8 mouse cellular contexts compared by ENCODE assay signal in the genomic region with DNA sequence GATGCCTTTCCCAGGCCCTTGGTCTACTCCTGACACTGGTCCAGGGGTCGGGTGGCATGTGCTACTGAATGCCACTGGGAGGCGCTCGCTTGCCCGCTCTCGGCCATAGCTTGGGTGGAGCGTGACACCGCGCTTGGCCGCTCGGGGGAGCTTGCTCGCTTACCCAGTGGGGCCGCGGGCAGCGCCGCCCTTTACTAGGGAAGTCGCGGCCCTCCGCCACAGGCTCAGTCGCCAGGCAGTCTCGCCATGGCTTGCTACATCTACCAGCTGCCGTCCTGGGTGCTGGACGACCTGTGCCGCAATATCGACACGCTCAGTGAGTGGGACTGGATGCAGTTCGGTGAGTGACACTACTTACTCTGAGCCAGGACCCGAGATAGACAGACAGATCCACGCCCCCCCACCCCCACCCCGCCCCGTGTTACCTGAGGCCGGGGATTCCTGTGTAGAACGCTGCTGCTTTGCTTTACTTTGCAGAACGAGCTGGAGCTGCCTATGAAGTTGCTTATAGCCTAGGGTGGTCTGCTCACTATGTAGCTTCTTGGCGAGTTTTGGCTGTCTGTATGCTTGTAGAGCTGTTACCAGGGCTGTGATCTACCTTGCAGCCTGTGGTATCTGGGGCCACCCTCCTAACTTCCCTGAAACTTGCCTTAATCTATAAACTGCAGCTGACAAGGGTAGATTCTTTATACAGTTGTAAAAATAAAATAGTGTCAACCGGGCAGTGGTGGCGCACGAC. TPM values are rescaled to one million over a fixed set of nuclear protein-coding genes. Genes with fewer than 3 reads are reported as not detected.
DNase-seq lines count a peak whose midpoint lies in the region; ATAC-seq and TF ChIP-seq lines count a peak whose summit lies in the region.

A gene (plus strand): TSS at position 166 of the 739 bp plus-strand sequence.

- H3K9ac ChIP-seq in heart, embryonic 12.5 days, result peak within 1 kb of the TSS; percentile 77
- peak within 1 kb of the TSS; percentile 60 for H3K9ac ChIP-seq in kidney, postnatal 0 days (ENCODE audit: low read depth, low read length)
- H3K9ac ChIP-seq in liver, embryonic 11.5 days (ENCODE audit: low read depth, low read length), result peak within 1 kb of the TSS; percentile 72
- H3K9ac ChIP-seq in stomach, embryonic 14.5 days (replicated peaks; ENCODE audit: low read depth, low read length), result peak within 1 kb of the TSS; percentile 40

- peak; percentile 90 for ATAC-seq in heart, embryonic 12.5 days (ENCODE audit: insufficient number of reproducible peaks, low FRiP score)
- ATAC-seq in kidney, postnatal 0 days (replicated peaks; ENCODE audit: low FRiP score, low read depth), result peak; percentile 93
- ATAC-seq in liver, embryonic 11.5 days (replicated peaks; ENCODE audit: low FRiP score), result peak; percentile 95
- peak; percentile 91 for ATAC-seq in stomach, embryonic 14.5 days (ENCODE audit: insufficient number of reproducible peaks, insufficient read depth, low FRiP score, low read depth)

- peak within 1 kb of the TSS; percentile 76 for H3K4me3 ChIP-seq in erythroblast, embryonic 14.5 days (replicated peaks)
- peak within 1 kb of the TSS; percentile 59 for H3K4me3 ChIP-seq in heart, embryonic 12.5 days
- H3K4me3 ChIP-seq in kidney, postnatal 0 days (replicated peaks; ENCODE audit: low read depth, low read length), result peak within 1 kb of the TSS; percentile 48
- peak within 1 kb of the TSS; percentile 71 for H3K4me3 ChIP-seq in liver, embryonic 11.5 days (ENCODE audit: low read depth, low read length)
- peak within 1 kb of the TSS; percentile 44 for H3K4me3 ChIP-seq in stomach, embryonic 14.5 days (ENCODE audit: low read depth, low read length)

- no peaks in the 10 kb centered on the region for H3K9me3 ChIP-seq in erythroblast, embryonic 14.5 days (ENCODE audit: control insufficient read depth, low read length)
- H3K9me3 ChIP-seq in heart, embryonic 12.5 days (replicated peaks), result no peaks in the 10 kb centered on the region
- H3K9me3 ChIP-seq in kidney, postnatal 0 days (replicated peaks; ENCODE audit: low read length), result no peaks in the 10 kb centered on the region
- H3K9me3 ChIP-seq in liver, embryonic 11.5 days (ENCODE audit: control insufficient read depth, low read length), result no peaks in the 10 kb centered on the region
- no peaks in the 10 kb centered on the region for H3K9me3 ChIP-seq in stomach, embryonic 14.5 days (ENCODE audit: control insufficient read depth, low read depth, low read length)

- WGBS in heart, embryonic 12.5 days, result 7% methylated on average over 37 of the region's 37 CpGs
- WGBS in kidney, postnatal 0 days, result 7% methylated on average over 37 of the region's 37 CpGs
- WGBS in liver, embryonic 11.5 days, result 5% methylated on average over 37 of the region's 37 CpGs
- 9% methylated on average over 37 of the region's 37 CpGs for WGBS in stomach, embryonic 14.5 days

- H3K4me1 ChIP-seq in erythroblast, embryonic 14.5 days (ENCODE audit: control insufficient read depth), result peaks cover 52% of the 10 kb centered on the region
- peaks cover 3% of the 10 kb centered on the region; the same call in 1 of the 2 replicates for H3K4me1 ChIP-seq in heart, embryonic 12.5 days (replicated peaks)
- H3K4me1 ChIP-seq in kidney, postnatal 0 days (replicated peaks; ENCODE audit: insufficient read depth, low read length), result no peaks in the 10 kb centered on the region
- 0 out of 2 replicates have a peak, but pooled peaks cover 2% of the 10 kb centered on the region for H3K4me1 ChIP-seq in liver, embryonic 11.5 days (replicated peaks; ENCODE audit: control insufficient read depth, insufficient read depth, low read length)
- H3K4me1 ChIP-seq in stomach, embryonic 14.5 days (ENCODE audit: control insufficient read depth, insufficient read depth, low read length), result 0 out of 2 replicates have a peak, but pooled peaks cover 3% of the 10 kb centered on the region

- H3K27me3 ChIP-seq in erythroblast, embryonic 14.5 days (ENCODE audit: control insufficient read depth), result no peaks in the 10 kb centered on the region
- no peaks in the 10 kb centered on the region for H3K27me3 ChIP-seq in heart, embryonic 12.5 days (replicated peaks)
- H3K27me3 ChIP-seq in kidney, postnatal 0 days (ENCODE audit: insufficient read depth, low read length), result no peaks in the 10 kb centered on the region
- H3K27me3 ChIP-seq in liver, embryonic 11.5 days (replicated peaks; ENCODE audit: control insufficient read depth, insufficient read depth, low read length), result no peaks in the 10 kb centered on the region
- no peaks in the 10 kb centered on the region for H3K27me3 ChIP-seq in stomach, embryonic 14.5 days (ENCODE audit: control insufficient read depth, insufficient read depth, low read length)

- H3K27ac ChIP-seq in heart, embryonic 12.5 days (ENCODE audit: poor library complexity, severe bottlenecking), result peak within 1 kb of the TSS; percentile 29; the same call in 1 of the 2 replicates
- 0 out of 2 replicates have a peak within 1 kb of the TSS, but pooled peaks have one; percentile 15 for H3K27ac ChIP-seq in kidney, postnatal 0 days
- peak within 1 kb of the TSS; percentile 72 for H3K27ac ChIP-seq in liver, embryonic 11.5 days (ENCODE audit: low read depth, low read length)
- no peak within 1 kb of the TSS; the same call in 1 of the 2 replicates for H3K27ac ChIP-seq in stomach, embryonic 14.5 days (ENCODE audit: low read length)

- peak; percentile 95 to 96 for DNase-seq in B cell, adult 2 months
- peak; percentile 97 for DNase-seq in brain, adult 2 months (ENCODE audit: low read depth, low spot score)
- peak; percentile 96 for DNase-seq in kidney, postnatal 0 days (ENCODE audit: low spot score)
- peak; percentile 89 for DNase-seq in liver, embryonic 11.5 days (ENCODE audit: low spot score)
- peak; percentile 95 for DNase-seq in naive thymus-derived CD4-positive, alpha-beta T cell, adult 2 months (ENCODE audit: low read depth)

- H3K36me3 ChIP-seq in erythroblast, embryonic 14.5 days (ENCODE audit: control insufficient read depth), result no peaks in the 10 kb centered on the region
- peaks cover 4% of the 10 kb centered on the region; the same call in 1 of the 2 replicates for H3K36me3 ChIP-seq in heart, embryonic 12.5 days
- H3K36me3 ChIP-seq in kidney, postnatal 0 days (ENCODE audit: insufficient read depth, low read length), result peaks cover 3% of the 10 kb centered on the region; the same call in 1 of the 2 replicates
- H3K36me3 ChIP-seq in liver, embryonic 11.5 days (ENCODE audit: control insufficient read depth, insufficient read depth, low read length), result no peaks in the 10 kb centered on the region
- no peaks in the 10 kb centered on the region for H3K36me3 ChIP-seq in stomach, embryonic 14.5 days (ENCODE audit: control insufficient read depth, insufficient read depth, low read length)

- TF ChIP-seq CTCF in kidney, postnatal 0 days (IDR thresholded peaks at IDR 0.05; ENCODE audit: low read depth), result peak; percentile 99

- peak within 1 kb of the TSS; percentile 74 for H3K4me2 ChIP-seq in heart, embryonic 12.5 days
- peak within 1 kb of the TSS; percentile 59 for H3K4me2 ChIP-seq in kidney, postnatal 0 days (ENCODE audit: low read length)
- peak within 1 kb of the TSS; percentile 79 for H3K4me2 ChIP-seq in liver, embryonic 11.5 days
- H3K4me2 ChIP-seq in stomach, embryonic 14.5 days (replicated peaks; ENCODE audit: low read depth, low read length), result peak within 1 kb of the TSS; percentile 63

RNA-seq across cellular contexts. Expression of the gene that starts here (rescaled TPM):
- 13.6 and 15.2 TPM in 2 replicates for polyA plus RNA-seq in erythroblast, embryonic 14.5 days (2012)
- 7.0 and 7.9 TPM in 2 replicates for polyA plus RNA-seq in heart, embryonic 12.5 days (2016; fragmentation: Nextera tagmentation; extraction: Ambion mirVana)
- 5.3 and 6.7 TPM in 2 replicates for polyA plus RNA-seq in kidney, postnatal 0 days (2015; fragmentation: Nextera tagmentation; extraction: Ambion mirVana)
- polyA plus RNA-seq in liver, embryonic 11.5 days (2014; fragmentation: Nextera tagmentation; extraction: Ambion mirVana), result 14.1 and 14.8 TPM in 2 replicates
- polyA plus RNA-seq in stomach, embryonic 14.5 days (2014; fragmentation: Nextera tagmentation; extraction: Ambion mirVana), result 6.3 and 7.4 TPM in 2 replicates
